Mouse (Mus musculus) embryonic facial prominence, embryonic 15.5 days (tissue): ENCODE data around the gene Ugt1a7c. TPM values are rescaled to one million over a fixed set of nuclear protein-coding genes. Genes with fewer than 3 reads are reported as not detected.
"Not testable (repeated sequence)": the region's sequence is repeated elsewhere in the genome, so short reads cannot be mapped to it uniquely, and the experiment has no call there.

Experiments used
- ATAC-seq: fragments of 200-750 bp; cut with Nextera tagmentation; 2 replicates; pipeline ENCODE4 v1.8.0; 2017; ENCODE audit warnings: low read depth, moderate TSS enrichment; ENCODE audit not compliant: insufficient number of reproducible peaks, low FRiP score, low TSS enrichment
- H3K27ac ChIP-seq: fragments of 300-500 bp; sonication (generic); replicated peaks from 2 replicates; pipeline ENCODE4 v1.5.1; 2015; ENCODE audit warnings: mild to moderate bottlenecking, inconsistent platforms
- H3K27me3 ChIP-seq: fragments of 300-500 bp; sonication (generic); 2 replicates; pipeline ENCODE4 v1.6.1; 2015; ENCODE audit warnings: inconsistent platforms
- H3K36me3 ChIP-seq: fragments of 300-500 bp; sonication (generic); 2 replicates; pipeline ENCODE4 v1.6.1; 2015; ENCODE audit warnings: mild to moderate bottlenecking, inconsistent platforms
- H3K4me1 ChIP-seq: fragments of 300-500 bp; sonication (generic); 2 replicates; pipeline ENCODE4 v1.6.1; 2015; ENCODE audit warnings: inconsistent platforms
- H3K4me2 ChIP-seq: fragments of 300-500 bp; sonication (generic); replicated peaks from 2 replicates; pipeline ENCODE4 v1.6.1; 2015; ENCODE audit warnings: mild to moderate bottlenecking, inconsistent platforms
- H3K4me3 ChIP-seq: fragments of 300-500 bp; sonication (generic); replicated peaks from 2 replicates; pipeline ENCODE4 v1.5.1; 2015; ENCODE audit warnings: mild to moderate bottlenecking, inconsistent platforms
- H3K9ac ChIP-seq: fragments of 300-500 bp; sonication (generic); 2 replicates; pipeline ENCODE4 v1.6.1; 2015; ENCODE audit warnings: inconsistent platforms
- H3K9me3 ChIP-seq: fragments of 300-500 bp; sonication (generic); replicated peaks from 2 replicates; pipeline ENCODE4 v1.6.1; 2016; ENCODE audit warnings: inconsistent platforms
- WGBS: fragments of 180-500 bp; shearing (Covaris S2); methylation state at CpG from one replicate; pipeline ENCODE4 v1.1.7; 2015; 5-methylcytosine and 5-hydroxymethylcytosine counted together
- polyA plus RNA-seq: library from polyadenylated mRNA; unstranded; fragments of >200 nt; fragmentation: Nextera tagmentation; extraction: Ambion mirVana; gene quantifications from 2 replicates; pipeline ENCODE4 v1.2.1, GENCODE M21; 2015

The Ugt1a7c gene
- polyA plus RNA-seq, 1 experiment from 2014 or later, result 3.0 TPM

- H3K4me3 ChIP-seq, H3K36me3 ChIP-seq, H3K27me3 ChIP-seq, H3K9ac ChIP-seq, H3K4me2 ChIP-seq, ATAC-seq, H3K27ac ChIP-seq, H3K4me1 ChIP-seq, H3K9me3 ChIP-seq: not testable (repeated sequence)
- whole genome bisulfite sequencing, result no CpG with 5 or more reads among the region's 1 CpGs
Measured at GRCm38 (mm10) chr1:88121521-88121920, 26.7 kb downstream of the Ugt1a7c start.

- H3K4me1 ChIP-seq, H3K27ac ChIP-seq, H3K4me3 ChIP-seq, H3K9ac ChIP-seq, H3K27me3 ChIP-seq, H3K36me3 ChIP-seq, ATAC-seq, H3K9me3 ChIP-seq, H3K4me2 ChIP-seq: not testable (repeated sequence)
- WGBS, result 68% methylated on average over 4 of the region's 4 CpGs
Measured at GRCm38 (mm10) chr1:88125827-88126360, 31.0 kb downstream of the Ugt1a7c start.

DNA sequence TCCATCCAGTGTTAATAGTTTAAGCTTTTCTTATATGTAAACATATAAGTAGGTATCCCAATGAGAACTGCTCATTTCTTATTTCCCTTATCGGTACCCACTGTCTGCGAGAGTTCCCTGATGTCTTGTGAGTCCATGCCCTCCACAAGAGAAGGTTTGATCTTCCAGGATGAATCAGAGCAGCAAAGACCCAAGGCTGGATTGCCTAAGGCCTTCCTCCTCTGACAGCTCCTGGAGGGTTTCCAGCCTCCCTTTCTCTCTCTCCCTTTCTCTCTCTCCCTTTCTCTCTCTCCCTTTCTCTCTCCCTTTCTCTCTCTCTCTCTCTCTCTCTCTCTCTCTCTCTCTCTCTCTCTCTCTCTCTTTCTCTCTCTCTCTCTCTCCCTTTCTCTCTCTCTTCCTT, 34.2 kb downstream of the Ugt1a7c start:
- not testable (repeated sequence) for H3K9me3 ChIP-seq, H3K9ac ChIP-seq, H3K27ac ChIP-seq, ATAC-seq, H3K36me3 ChIP-seq, H3K4me2 ChIP-seq, H3K4me3 ChIP-seq, H3K4me1 ChIP-seq, H3K27me3 ChIP-seq
- WGBS, result 78% methylated on average over 2 of the region's 2 CpGs

GRCm38 (mm10) chr1:88130223-88130622, 35.4 kb downstream of the Ugt1a7c start:
- not testable (repeated sequence) for H3K27ac ChIP-seq, H3K4me2 ChIP-seq, H3K9me3 ChIP-seq, H3K9ac ChIP-seq, H3K36me3 ChIP-seq, ATAC-seq, H3K4me3 ChIP-seq, H3K27me3 ChIP-seq
- H3K4me1 ChIP-seq, result peaks cover 12% of the 10 kb centered on the region
- WGBS, result 86% methylated on average over 1 of the region's 1 CpGs

DNA sequence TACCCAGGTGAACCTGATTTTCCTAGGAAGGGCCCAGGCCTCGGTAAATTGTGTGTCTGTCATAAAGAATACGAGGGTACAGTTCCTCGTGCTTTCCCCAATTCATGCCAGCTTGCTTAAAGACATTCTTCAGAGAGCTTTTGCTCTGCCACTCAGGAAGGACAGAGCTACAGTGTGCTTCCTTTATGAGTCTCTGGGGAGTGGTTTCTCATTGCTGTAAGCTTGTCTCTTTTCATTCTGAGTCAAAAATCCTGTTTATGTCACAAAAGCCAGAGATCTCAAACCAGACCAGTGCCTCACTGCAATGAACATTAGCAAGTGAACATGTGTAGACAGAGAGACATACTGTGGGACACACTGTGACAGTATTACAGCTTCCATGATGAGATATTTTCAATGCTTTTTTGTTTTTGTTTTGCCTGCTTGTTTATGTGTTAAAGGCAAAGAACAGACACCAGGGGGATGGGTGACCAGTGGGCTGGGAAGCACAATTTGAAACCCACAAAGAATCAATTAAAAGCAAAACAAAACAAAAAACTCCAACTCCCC, 39.1 kb downstream of the Ugt1a7c start:
- Histone ChIP-seq H3K36me3 (no peaks in the 10 kb centered on the region), H3K27ac (peak overlapping the region; percentile 84), H3K4me1 (peaks cover 12% of the 10 kb centered on the region), H3K9ac (no peak overlapping the region), H3K4me2 (no peak overlapping the region), H3K4me3 (no peak overlapping the region), H3K27me3 (no peaks in the 10 kb centered on the region), H3K9me3 (no peaks in the 10 kb centered on the region)
- no peak for ATAC-seq
- 29% methylated on average over 3 of the region's 3 CpGs for WGBS

GRCm38 (mm10) chr1:88134457-88135011, 39.7 kb downstream of the Ugt1a7c start, which contains the start of gene Ugt1a6a:
Ugt1a6a (plus strand) TSS chr1:88134809.
- not testable (repeated sequence) for H3K4me3 ChIP-seq, H3K27me3 ChIP-seq, H3K9me3 ChIP-seq, H3K36me3 ChIP-seq, H3K9ac ChIP-seq
- Histone ChIP-seq H3K27ac (peak within 1 kb of the TSS; percentile 84), H3K4me1 (peaks cover 12% of the 10 kb centered on the region), H3K4me2 (0 out of 2 replicates have a peak within 1 kb of the TSS, but pooled peaks have one; percentile 27)
- 15% methylated on average over 5 of the region's 5 CpGs for WGBS
- peak; percentile 75 for ATAC-seq

GRCm38 (mm10) chr1:88135229-88135904, 40.5 kb downstream of the Ugt1a7c start:
- H3K27me3 ChIP-seq, ATAC-seq, H3K4me3 ChIP-seq, H3K9ac ChIP-seq, H3K36me3 ChIP-seq, H3K9me3 ChIP-seq: not testable (repeated sequence)
- Histone ChIP-seq H3K27ac (peak overlapping the region; percentile 48; the same call in 1 of the 2 replicates), H3K4me2 (0 out of 2 replicates have a peak overlapping the region, but pooled peaks have one; percentile 27), H3K4me1 (peaks cover 12% of the 10 kb centered on the region)
- 70% methylated on average over 6 of the region's 6 CpGs for WGBS

- H3K4me2 ChIP-seq, result no peak overlapping the region
- no peak for ATAC-seq
- H3K9me3 ChIP-seq, result no peaks in the 10 kb centered on the region
- no peaks in the 10 kb centered on the region for H3K36me3 ChIP-seq
- H3K9ac ChIP-seq, result no peak overlapping the region
- no peak overlapping the region for H3K27ac ChIP-seq
- H3K4me1 ChIP-seq, result peaks cover 12% of the 10 kb centered on the region
- H3K27me3 ChIP-seq, result no peaks in the 10 kb centered on the region
- no peak overlapping the region for H3K4me3 ChIP-seq
- 60% methylated on average over 2 of the region's 2 CpGs for WGBS
Measured at GRCm38 (mm10) chr1:88136646-88137045, 41.8 kb downstream of the Ugt1a7c start.

DNA sequence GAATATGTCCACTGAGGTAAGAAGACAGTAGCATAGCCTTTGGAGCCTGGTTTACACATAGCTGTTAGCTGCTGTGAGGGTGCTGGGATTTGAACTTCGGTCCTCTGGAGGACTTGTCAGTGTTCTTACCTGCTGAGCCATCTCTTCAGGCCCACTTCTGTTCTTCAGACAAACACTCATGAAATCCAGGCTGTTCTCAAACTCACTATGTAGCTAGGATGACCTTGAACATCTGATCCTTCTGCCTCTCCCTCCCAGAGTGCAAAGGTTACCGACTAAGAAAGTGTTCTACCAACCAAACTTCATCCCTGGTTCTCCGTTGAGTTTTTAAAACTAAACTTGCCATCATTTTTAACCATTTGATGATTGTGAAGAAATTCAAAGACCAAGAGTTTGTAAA, 42.4 kb downstream of the Ugt1a7c start:
- Histone ChIP-seq H3K27me3 (no peaks in the 10 kb centered on the region), H3K9me3 (no peaks in the 10 kb centered on the region), H3K4me3 (no peak overlapping the region), H3K9ac (no peak overlapping the region), H3K4me1 (peaks cover 12% of the 10 kb centered on the region), H3K36me3 (no peaks in the 10 kb centered on the region), H3K27ac (no peak overlapping the region), H3K4me2 (no peak overlapping the region)
- WGBS, result 82% methylated on average over 3 of the region's 3 CpGs
- no peak for ATAC-seq

- no peak overlapping the region for H3K4me3 ChIP-seq
- H3K4me1 ChIP-seq, result peaks cover 12% of the 10 kb centered on the region
- no peak overlapping the region for H3K27ac ChIP-seq
- H3K4me2 ChIP-seq, result no peak overlapping the region
- no peaks in the 10 kb centered on the region for H3K36me3 ChIP-seq
- no peaks in the 10 kb centered on the region for H3K27me3 ChIP-seq
- H3K9me3 ChIP-seq, result no peaks in the 10 kb centered on the region
- no peak for ATAC-seq
- H3K9ac ChIP-seq, result no peak overlapping the region
- WGBS, result 96% methylated on average over 1 of the region's 1 CpGs
Measured at GRCm38 (mm10) chr1:88138145-88138544, 43.3 kb downstream of the Ugt1a7c start.

DNA sequence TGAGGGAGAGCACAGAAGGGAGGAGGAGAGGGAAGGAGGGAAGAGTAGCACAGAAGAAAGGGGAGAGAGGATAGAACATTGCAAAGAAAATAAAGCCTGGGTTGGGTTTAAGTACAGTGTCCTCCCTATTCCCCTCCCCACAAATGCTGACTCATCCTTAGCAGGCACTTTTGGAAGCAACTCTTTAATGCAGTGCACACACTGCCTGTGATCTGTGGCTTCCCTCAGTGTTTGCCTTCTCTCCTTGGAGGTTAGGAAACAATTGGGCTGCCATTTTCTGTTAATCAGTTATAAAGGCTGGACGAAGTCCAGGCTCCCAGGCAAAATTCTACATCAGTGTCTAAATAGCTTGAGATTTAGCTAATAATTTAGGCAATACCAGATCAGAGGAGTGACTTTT, 45.6 kb downstream of the Ugt1a7c start:
- not testable (repeated sequence) for H3K4me1 ChIP-seq, H3K36me3 ChIP-seq, ATAC-seq, H3K4me3 ChIP-seq, H3K27me3 ChIP-seq, H3K9me3 ChIP-seq, H3K4me2 ChIP-seq, H3K9ac ChIP-seq, H3K27ac ChIP-seq
- 53% methylated on average over 1 of the region's 1 CpGs for WGBS
